Mouse (Mus musculus) heart, postnatal 36 days (tissue): ENCODE data around the gene Tcl1b3. TPM values are rescaled to one million over a fixed set of nuclear protein-coding genes. Genes with fewer than 3 reads are reported as not detected.
"Not testable (repeated sequence)": the region's sequence is repeated elsewhere in the genome, so short reads cannot be mapped to it uniquely, and the experiment has no call there.

Experiments
- DNase-seq, 2 experiments: peaks; one replicate each; pipeline ENCODE4 v3.0.0; 2021 to 2022
- intact Hi-C: fragments of 180-260 bp; cut with DNase I; formaldehyde crosslinking; loops from one replicate; pipeline ENCODE4 v1.15.1; 2025
- total RNA-seq, 2 experiments: library from RNA; stranded (reverse); gene quantifications; 2 replicates each; pipeline ENCODE4 v1.2.3; 2021

The Tcl1b3 gene
- total RNA-seq = not detected

DNA sequence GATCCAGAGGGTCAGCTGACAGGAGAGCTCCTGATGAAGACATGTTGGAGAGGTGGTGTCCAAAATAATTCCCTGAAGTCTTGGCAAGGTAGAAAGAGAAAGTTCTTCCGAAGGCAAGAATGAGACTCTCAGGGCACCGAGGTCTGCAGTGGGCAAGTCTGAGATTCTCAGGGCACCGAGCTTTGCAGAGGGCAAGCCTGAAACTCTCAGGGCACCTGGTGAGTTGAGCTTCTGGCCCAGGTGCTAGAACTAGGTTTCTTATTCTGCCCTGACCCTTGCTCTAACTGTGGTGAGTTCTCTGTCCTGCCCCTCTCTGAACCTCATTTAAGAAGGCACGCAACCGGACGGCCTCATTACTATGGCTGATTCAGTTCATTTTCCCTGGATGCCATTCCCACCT lies at the start of gene Tcl1b3:
TSS of gene Tcl1b3 (plus strand) at position 301 of the 400 bp plus-strand sequence.
- intact Hi-C loops, DNase-seq: not testable (repeated sequence)

DNA sequence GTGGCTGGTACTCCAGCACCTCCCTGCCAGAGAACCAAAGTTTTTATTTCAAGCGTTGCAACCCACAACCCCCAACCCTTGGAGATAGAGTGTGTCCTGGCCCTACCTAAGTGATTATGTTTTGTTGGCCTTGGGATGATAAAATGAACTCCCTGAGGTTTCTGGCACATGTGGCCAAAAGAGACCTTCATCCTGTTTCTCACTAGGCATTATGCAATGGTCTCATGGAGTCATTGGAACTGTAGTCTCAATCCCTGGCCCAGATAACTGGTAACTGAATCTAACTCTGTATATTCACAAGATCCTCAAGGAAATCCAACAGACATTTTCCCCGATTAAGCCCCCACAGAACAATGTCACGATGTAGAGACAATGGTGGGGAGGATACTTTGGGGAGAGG lies 47.7 kb upstream of the Tcl1b3 start:
- intact Hi-C loops = no loop called here
- no peak for DNase-seq

GRCm38 (mm10) chr12:105144928-105145327 lies 45.9 kb upstream of the Tcl1b3 start:
- intact Hi-C loops, DNase-seq: not testable (repeated sequence)

DNA sequence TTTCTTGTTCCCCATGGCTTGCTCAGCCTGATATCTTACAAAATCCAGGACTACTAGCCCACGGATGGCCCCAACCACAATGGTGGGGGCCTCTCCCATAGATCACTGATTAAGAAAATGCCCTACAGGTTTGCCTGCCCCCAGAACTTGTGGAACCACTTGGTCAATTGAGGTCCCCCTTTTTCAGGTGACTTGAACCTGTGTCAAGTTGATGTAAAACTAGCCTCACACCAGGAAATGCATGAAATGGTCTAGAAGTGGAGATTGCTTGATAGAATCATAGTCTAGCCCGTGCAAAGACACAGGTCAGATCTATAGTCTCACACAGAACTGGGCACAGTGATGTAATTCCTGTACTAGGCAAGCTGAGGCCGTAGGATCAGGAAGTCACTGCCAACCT lies 45.1 kb upstream of the Tcl1b3 start, which contains the start of gene Tcl1b2:
TSS of gene Tcl1b2 (plus strand) at position 301 of the 400 bp plus-strand sequence.
- intact Hi-C loops = no loop called here
- no peak for DNase-seq

GRCm38 (mm10) chr12:105155286-105155685 lies 35.6 kb upstream of the Tcl1b3 start:
- DNase-seq = peak in 1 of 2 experiments; percentile 1
- intact Hi-C loops = not testable (repeated sequence)

GRCm38 (mm10) chr12:105158842-105159241 lies 32.0 kb upstream of the Tcl1b3 start:
- intact Hi-C loops = no loop called here
- no peak for DNase-seq

- intact Hi-C loops = no loop called here
- DNase-seq = no peak
These were observed 31.5 kb upstream of the Tcl1b3 start, which contains the start of gene Tcl1b1 for GRCm38 (mm10) chr12:105159390-105159789. Gene Tcl1b1 (plus strand): TSS chr12:105159690.

DNA sequence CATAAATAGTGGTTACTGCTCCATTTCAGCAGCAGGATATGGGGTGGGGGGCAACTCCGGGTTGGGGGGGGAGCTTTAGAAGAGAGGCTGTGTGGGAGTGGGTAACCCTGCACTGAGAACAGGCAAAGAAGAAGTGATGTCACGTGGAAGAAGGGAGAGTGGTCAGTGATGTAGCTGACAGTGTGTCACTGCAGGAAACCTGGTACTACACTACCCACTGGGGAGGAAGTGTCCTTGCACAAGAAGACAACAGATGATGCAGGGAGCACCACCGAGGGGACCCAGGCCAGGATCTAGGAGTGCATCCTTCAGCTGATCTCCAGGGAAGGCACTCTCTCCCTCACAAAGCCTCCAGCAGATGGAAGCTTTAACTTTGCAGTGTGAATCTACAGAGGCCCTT lies 24.1 kb upstream of the Tcl1b3 start:
- intact Hi-C loops = no loop called here
- DNase-seq = no peak

DNA sequence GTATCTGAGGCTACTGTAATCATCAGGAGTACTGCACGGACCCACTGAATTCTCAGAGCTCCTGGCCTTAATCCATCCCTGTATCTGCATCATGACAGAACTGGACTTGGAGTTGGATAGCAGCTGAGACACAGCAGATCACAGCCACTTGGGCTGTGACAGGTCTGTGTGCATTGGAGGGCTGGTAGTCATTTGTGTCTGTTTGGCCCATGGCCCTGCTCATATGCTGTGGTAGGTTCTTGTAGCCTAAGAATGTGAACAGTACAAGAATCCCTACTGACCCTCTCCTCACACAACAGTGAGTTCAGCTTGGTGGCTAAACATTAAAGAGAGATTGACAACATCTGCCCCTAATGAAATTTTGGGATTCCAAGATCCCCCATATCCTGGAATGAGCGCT lies 17.5 kb upstream of the Tcl1b3 start:
- intact Hi-C loops = no loop called here
- no peak for DNase-seq

GRCm38 (mm10) chr12:105174318-105174717 lies 16.5 kb upstream of the Tcl1b3 start:
- intact Hi-C loops = not testable (repeated sequence)
- DNase-seq = peak; percentile 13 to 64

DNA sequence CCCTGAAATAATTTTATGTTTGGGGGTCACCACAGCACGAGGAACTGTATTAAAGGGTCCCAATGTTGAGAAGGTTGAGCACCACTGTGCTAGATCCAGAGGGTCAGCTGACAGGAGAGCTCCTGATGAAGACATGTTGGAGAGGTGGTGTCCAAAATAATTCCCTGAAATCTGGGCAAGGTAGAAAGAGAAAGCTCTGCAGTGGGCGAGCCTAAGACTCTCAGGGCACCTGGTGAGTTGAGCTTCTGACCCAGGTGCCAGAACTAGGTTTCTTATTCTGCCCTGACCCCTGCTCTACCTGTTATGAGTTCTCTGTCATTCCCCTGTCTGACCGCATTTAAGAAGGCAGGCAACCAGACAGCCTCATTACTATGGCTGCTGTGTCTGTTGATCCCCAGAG lies 14.8 kb upstream of the Tcl1b3 start, which contains the start of gene Tcl1b5:
TSS of gene Tcl1b5 (plus strand) at position 301 of the 400 bp plus-strand sequence.
- intact Hi-C loops, DNase-seq: not testable (repeated sequence)

- intact Hi-C loops, DNase-seq: not testable (repeated sequence)
These were observed 9.7 kb upstream of the Tcl1b3 start for GRCm38 (mm10) chr12:105181040-105181644.

DNA sequence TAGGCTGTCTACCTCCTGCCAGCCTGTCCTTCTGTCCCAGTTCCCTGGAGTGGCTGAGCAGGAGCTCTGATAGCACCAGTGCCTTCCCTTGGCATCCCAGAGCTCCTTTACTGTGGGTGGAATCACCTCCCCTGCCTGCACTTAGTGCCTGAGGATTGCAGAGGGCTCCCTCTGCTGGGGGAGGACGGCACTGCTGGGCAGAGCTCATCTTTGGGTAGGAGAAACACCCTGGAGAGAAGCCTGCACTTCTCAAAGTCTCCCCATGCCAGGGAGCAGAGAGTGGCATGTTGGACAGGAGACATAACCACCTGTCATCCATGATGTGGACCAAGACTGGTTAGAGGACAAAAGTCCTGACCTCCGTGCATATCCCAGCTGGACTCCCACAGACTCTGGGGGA lies 1.9 kb upstream of the Tcl1b3 start:
- DNase-seq = peak in 1 of 2 experiments; percentile 8
- intact Hi-C loops = not testable (repeated sequence)

- DNase-seq, intact Hi-C loops: not testable (repeated sequence)
These were observed 9.0 kb downstream of the Tcl1b3 start for GRCm38 (mm10) chr12:105199684-105200497.

GRCm38 (mm10) chr12:105201657-105202056 lies 10.8 kb downstream of the Tcl1b3 start, which contains the start of gene Tcl1b4:
Gene Tcl1b4 (plus strand): TSS chr12:105201957.
- intact Hi-C loops, DNase-seq: not testable (repeated sequence)

- DNase-seq = no peak
- intact Hi-C loops = no loop called here
These were observed 16.2 kb downstream of the Tcl1b3 start for GRCm38 (mm10) chr12:105207071-105207470.

DNA sequence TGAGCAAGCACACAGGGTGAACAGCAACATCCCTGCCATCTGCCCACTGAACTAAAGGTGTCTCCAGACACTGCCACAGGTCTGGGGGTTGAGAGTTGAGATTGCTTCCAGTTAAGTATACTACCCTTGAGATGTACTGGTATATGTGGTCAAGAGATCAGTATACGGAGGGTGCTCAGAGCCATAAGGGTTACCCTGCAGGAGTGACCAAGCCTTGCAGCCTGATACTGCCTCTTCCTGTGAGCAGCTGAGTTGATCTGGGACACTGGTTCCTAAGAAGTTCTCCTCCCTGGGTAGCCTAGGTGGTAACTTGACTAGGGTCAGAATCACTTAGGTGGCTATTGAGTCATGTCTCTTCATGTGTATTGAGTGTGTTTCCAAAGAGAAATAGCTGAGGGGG lies 17.6 kb downstream of the Tcl1b3 start:
- no peak for DNase-seq
- intact Hi-C loops = no loop called here

GRCm38 (mm10) chr12:105209231-105209630 lies 18.4 kb downstream of the Tcl1b3 start:
- intact Hi-C loops = no loop called here

GRCm38 (mm10) chr12:105217101-105217760 lies 26.4 kb downstream of the Tcl1b3 start:
- DNase-seq = no peak
- intact Hi-C loops = no loop called here

More at GRCm38 (mm10) chr12:105209231-105209630, 18.4 kb downstream of the Tcl1b3 start:
- DNase-seq = no peak

GRCm38 (mm10) chr12:105222601-105223319 lies 31.9 kb downstream of the Tcl1b3 start, which contains the start of gene Tcl1:
Gene Tcl1 (minus strand): TSS chr12:105222793.
- no peak for DNase-seq
- intact Hi-C loops = no loop called here
